Mouse (Mus musculus): Measurements from ENCODE around the gene Foxo4.

Gene Foxo4

GRCm38 (mm10) chrX:101253952-101254729 lies at the start of gene Foxo4:
Gene Foxo4, plus strand, starts transcription at chrX:101254528.
- DNase-seq (ENCODE audit: low spot score), result peak; percentile 91

- peak; percentile 90 for DNase-seq (ENCODE audit: low spot score)
Measured at GRCm38 (mm10) chrX:101221834-101222795, 32.2 kb upstream of the Foxo4 start, which contains the start of gene Snx12. Gene Snx12, minus strand, starts transcription at chrX:101222563.

- DNase-seq (ENCODE audit: low spot score), result no peak
Measured at GRCm38 (mm10) chrX:101222796-101223162, 31.5 kb upstream of the Foxo4 start.

- no peak for DNase-seq (ENCODE audit: low spot score)
Measured at GRCm38 (mm10) chrX:101245011-101245410, 9.3 kb upstream of the Foxo4 start.

- no peak for DNase-seq (ENCODE audit: low spot score)
Measured at GRCm38 (mm10) chrX:101254740-101255139, 412 bp downstream of the Foxo4 start.

GRCm38 (mm10) chrX:101256603-101257002 lies 2.3 kb downstream of the Foxo4 start:
- no peak for DNase-seq (ENCODE audit: low spot score)

GRCm38 (mm10) chrX:101260441-101261325 lies 6.4 kb downstream of the Foxo4 start:
- peak; percentile 68 for DNase-seq (ENCODE audit: low spot score)

GRCm38 (mm10) chrX:101263892-101264291 lies 9.6 kb downstream of the Foxo4 start, which contains the start of gene Gm614:
Gene Gm614, minus strand, starts transcription at chrX:101263992.
- DNase-seq (ENCODE audit: low spot score), result no peak

GRCm38 (mm10) chrX:101266631-101267030 lies 12.3 kb downstream of the Foxo4 start:
- no peak for DNase-seq (ENCODE audit: low spot score)

GRCm38 (mm10) chrX:101268025-101268754 lies 13.9 kb downstream of the Foxo4 start, which contains the start of gene Il2rg:
Gene Il2rg, minus strand, starts transcription at chrX:101268255.
- no peak for DNase-seq (ENCODE audit: low spot score)

- no peak for DNase-seq (ENCODE audit: low spot score)
Measured at GRCm38 (mm10) chrX:101268755-101269124, 14.4 kb downstream of the Foxo4 start, which contains the start of gene Gm20489. Gene Gm20489, minus strand, starts transcription at chrX:101269023.

- DNase-seq (ENCODE audit: low spot score), result no peak
Measured at GRCm38 (mm10) chrX:101273410-101273809, 19.1 kb downstream of the Foxo4 start.

GRCm38 (mm10) chrX:101273875-101274738 lies 19.8 kb downstream of the Foxo4 start, which contains the start of gene Med12:
Gene Med12, plus strand, starts transcription at chrX:101274030.
- DNase-seq (ENCODE audit: low spot score), result peak; percentile 91

- no peak for DNase-seq (ENCODE audit: low spot score)
Measured at GRCm38 (mm10) chrX:101282813-101283212, 28.5 kb downstream of the Foxo4 start.

GRCm38 (mm10) chrX:101285534-101285933 lies 31.2 kb downstream of the Foxo4 start:
- DNase-seq (ENCODE audit: low spot score), result peak; percentile 43

- no peak for DNase-seq (ENCODE audit: low spot score)
Measured at GRCm38 (mm10) chrX:101285953-101286670, 31.8 kb downstream of the Foxo4 start.

- no peak for DNase-seq (ENCODE audit: low spot score)
Measured at GRCm38 (mm10) chrX:101287543-101287942, 33.2 kb downstream of the Foxo4 start.

GRCm38 (mm10) chrX:101288432-101288831 lies 34.1 kb downstream of the Foxo4 start:
- no peak for DNase-seq (ENCODE audit: low spot score)

- DNase-seq (ENCODE audit: low spot score), result no peak
Measured at GRCm38 (mm10) chrX:101289037-101289436, 34.7 kb downstream of the Foxo4 start.
